Mouse (Mus musculus) erythroblast, adult 5-6 weeks (primary cell): ENCODE measurements around the gene Ces1h. TPM values are rescaled to one million over a fixed set of nuclear protein-coding genes. Genes with fewer than 3 reads are reported as not detected.
"Not testable (repeated sequence)": the region's sequence is repeated elsewhere in the genome, so short reads cannot be mapped to it uniquely, and the experiment has no call there.

Experiments
- ATAC-seq: replicated peaks from 2 replicates; pipeline ENCODE4 v1.8.0; 2016; ENCODE audit warnings: moderate number of reproducible peaks, mild to moderate bottlenecking, moderate TSS enrichment, inconsistent platforms; ENCODE audit not compliant: poor library complexity, low FRiP score, severe bottlenecking
- total RNA-seq, 2 experiments: library from RNA; stranded (forward) in 1 of 2; stranded (reverse) in 1 of 2; fragments of 150-400 nt in 1 of 2; fragments of 200-764, 138-1000 nt in 1 of 2; gene quantifications; 2 replicates each; pipeline versions ENCODE4 v1.2.3 to v1.2.4; 2015 to 2017; ENCODE audit warnings: low replicate concordance in 2 of 2

The Ces1h gene
- total RNA-seq (2015; ENCODE audit: low replicate concordance): not detected in 2 replicates
- total RNA-seq (2017; ENCODE audit: low replicate concordance): not detected in 2 replicates

GRCm38 (mm10) chr8:93379625-93380024 is at the start of gene Ces1h:
Ces1h (minus strand) TSS chr8:93379725.
- ATAC-seq: no peak

- ATAC-seq: no peak
Measured at GRCm38 (mm10) chr8:93427195-93427594, 47.7 kb upstream of the Ces1h start.

DNA sequence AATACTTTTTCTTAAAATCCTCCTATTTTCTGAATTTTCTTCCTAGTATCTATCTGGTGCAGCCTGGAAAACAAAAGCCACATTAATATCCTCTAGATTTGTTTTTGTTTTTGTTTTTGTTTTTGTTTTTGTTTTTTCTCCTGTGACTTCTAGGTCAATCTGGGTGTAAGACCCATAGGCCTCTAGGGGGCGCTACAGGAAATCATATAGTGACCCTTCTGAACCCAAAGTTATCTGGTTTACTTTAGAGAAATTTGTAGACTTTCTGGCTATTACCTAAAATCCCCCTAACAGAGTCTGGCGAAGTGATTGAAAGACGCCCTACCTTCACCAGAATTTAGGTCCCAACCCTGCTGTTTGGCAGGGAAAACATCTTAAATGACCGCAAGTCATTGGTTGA is 35.9 kb upstream of the Ces1h start:
- no peak for ATAC-seq

DNA sequence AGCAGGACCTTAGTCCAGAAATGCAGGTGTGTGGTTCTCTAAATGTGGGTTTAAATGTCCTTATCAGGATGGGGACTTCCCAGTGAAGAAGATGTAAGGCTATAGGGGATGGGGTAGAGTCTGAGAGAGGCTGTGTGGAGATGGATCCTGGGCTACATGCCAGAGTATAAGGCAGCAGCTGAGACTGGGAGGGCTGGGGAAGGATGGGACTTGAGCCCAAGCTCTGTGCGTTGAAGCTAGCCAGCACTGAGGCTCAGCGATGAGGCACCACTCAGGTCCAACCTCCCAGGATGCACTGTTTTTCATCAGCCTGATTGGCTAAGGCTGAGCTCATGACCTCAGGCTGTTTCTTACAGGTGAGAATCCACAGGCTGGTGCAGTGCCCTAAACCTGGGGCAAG is 29.3 kb upstream of the Ces1h start:
- ATAC-seq: no peak

DNA sequence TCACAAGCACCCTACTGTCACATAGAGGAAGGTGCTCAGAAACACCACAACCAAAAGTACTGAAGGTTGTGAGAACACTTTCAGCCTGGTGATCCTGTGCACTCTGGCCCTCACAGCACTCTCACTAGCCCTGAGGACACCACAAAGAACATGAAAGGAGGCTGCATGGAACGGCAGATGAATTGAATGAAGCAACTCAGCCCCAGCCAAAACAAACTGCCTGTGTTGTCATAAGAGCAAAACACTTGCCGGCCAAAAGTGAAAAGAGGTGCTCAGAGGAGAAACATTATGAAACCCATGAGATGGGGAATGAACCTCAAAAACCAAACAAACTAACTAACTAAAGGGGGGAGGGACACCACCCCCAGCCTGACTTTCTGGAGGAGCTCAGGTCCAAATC is 20.2 kb upstream of the Ces1h start:
- no peak for ATAC-seq

GRCm38 (mm10) chr8:93398044-93398443 is 18.5 kb upstream of the Ces1h start:
- no peak for ATAC-seq

DNA sequence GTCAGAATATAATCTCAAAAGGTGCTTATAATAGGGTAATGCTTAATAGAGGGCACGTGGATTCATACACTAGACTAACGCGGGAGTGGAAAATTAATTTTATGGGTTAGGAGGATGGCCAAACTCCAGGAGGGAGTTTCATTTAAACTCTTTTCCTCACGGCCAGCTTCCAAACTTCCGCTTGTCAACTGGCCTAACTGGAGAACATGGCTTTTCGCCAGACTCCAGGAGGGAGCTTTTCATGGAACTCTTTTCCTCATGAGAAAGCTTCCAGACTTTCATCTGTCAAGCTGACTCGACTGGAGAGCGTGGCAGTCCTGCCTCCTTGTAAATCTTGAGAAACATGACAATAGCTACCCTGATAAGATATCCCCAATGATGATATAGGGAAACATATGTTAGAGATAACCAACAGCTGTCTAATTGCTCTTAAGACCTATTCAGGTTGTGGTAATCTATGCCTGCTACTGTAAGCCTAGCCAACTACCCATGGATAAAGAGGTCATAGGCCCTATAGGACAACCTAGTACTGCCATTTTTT is 14.6 kb upstream of the Ces1h start:
- ATAC-seq: not testable (repeated sequence)

DNA sequence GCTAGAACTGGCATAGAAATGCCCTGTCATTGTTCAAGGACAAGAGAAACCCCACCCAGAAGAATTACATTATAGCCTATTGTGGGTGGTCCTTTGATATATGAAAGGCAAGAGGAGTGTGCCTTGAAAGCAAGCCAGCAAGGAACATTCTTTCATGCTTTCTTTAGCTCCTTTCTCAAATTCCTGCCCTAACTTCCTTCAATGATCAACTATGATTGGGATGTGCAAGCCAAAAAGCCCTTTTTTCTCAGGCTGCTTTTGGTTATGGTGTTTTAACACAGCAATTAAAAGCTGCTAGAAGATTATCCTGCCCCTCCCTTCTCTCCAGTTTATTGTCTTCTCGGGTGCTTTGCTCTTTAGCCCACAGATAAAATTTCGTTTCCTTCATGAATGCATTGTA is 10.0 kb downstream of the Ces1h start:
- ATAC-seq: no peak

DNA sequence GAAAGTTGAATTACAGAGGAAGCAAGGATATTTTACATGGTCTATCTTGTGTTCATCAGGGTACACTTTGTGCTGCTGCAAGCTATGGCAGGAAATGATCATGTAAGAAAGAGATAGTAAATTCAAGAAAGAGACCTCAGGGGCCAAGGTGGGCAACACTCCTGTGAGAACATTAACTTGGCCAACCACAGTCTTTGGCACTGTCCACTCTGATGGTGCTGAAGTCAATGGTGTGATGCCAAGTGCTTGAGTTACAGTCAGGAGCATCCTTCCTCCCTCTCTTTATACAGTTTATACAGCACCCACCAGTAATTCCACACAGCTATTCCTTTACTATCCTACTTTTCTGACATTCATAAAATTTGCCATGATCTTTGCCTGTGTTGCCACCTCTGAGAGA is 19.4 kb downstream of the Ces1h start:
- no peak for ATAC-seq

- no peak for ATAC-seq
Measured at GRCm38 (mm10) chr8:93339531-93339930, 40.0 kb downstream of the Ces1h start.

GRCm38 (mm10) chr8:93337207-93337606 is 42.3 kb downstream of the Ces1h start, which contains the start of gene Ces1g:
Ces1g (minus strand) TSS chr8:93337308.
- ATAC-seq: no peak

- ATAC-seq: no peak
Measured at GRCm38 (mm10) chr8:93332703-93333102, 46.8 kb downstream of the Ces1h start.

- no peak for ATAC-seq
Measured at GRCm38 (mm10) chr8:93331151-93331550, 48.4 kb downstream of the Ces1h start.

GRCm38 (mm10) chr8:93325123-93325522 is 54.4 kb downstream of the Ces1h start:
- ATAC-seq: no peak

DNA sequence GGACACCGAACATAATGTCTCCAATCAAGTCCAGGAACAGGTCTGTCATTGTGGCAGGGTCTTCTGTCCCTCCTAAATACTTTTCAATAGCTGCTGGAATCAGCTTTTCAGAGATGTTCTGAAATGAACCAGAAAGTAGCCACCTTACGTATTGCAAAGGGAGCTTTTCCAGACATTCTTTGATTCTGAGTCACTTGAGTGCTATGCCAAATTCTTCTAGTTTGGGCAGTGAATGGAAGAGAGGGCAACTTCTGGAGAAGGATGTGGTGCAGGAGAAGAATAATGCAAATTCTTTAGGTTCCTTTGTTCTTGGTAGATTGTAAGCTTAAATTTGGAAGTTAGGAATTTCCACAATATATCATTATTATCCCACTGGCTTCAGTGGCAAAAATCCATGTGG is 62.5 kb downstream of the Ces1h start:
- no peak for ATAC-seq

DNA sequence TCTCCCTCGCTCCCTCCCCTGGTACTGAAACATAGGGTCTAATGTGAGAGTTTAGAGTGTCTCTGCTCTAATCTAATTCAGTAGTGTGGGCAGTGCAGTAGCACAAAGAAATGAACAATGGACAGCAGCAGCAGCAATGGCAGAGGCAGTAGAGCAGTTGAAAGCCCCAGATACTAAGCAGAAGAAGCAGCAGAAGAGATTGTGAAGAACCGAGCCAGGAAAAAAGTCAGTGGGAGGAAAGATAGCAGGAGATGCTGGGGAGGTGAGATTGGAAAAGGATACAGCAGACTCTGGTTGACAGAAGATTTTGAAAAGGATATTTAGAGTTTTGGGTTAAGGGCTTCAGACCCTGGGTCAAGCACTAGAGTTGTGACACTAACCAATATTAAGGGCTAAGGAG is 64.0 kb downstream of the Ces1h start:
- ATAC-seq: no peak

Other genes starting within 250 kb of the Ces1h start
- not detected in 2 replicates for gene Ces1c, start 248.4 kb downstream of the Ces1h start, total RNA-seq (2015; ENCODE audit: low replicate concordance)
- gene Ces1c, start 248.4 kb downstream of the Ces1h start, total RNA-seq (2017; ENCODE audit: low replicate concordance): not detected in 2 replicates
- gene Ces1d, start 181.9 kb downstream of the Ces1h start, total RNA-seq (2015; ENCODE audit: low replicate concordance): 0.42 TPM in 1 of 2 replicates, not detected in the other
- gene Ces1d, start 181.9 kb downstream of the Ces1h start, total RNA-seq (2017; ENCODE audit: low replicate concordance): not detected in 2 replicates
- gene Ces1e, start 150.1 kb downstream of the Ces1h start, total RNA-seq (2015; ENCODE audit: low replicate concordance): not detected in 2 replicates
- not detected in 2 replicates for gene Ces1e, start 150.1 kb downstream of the Ces1h start, total RNA-seq (2017; ENCODE audit: low replicate concordance)
- gene Ces1f, start 100.0 kb downstream of the Ces1h start, total RNA-seq (2015; ENCODE audit: low replicate concordance): not detected in 2 replicates
- gene Ces1f, start 100.0 kb downstream of the Ces1h start, total RNA-seq (2017; ENCODE audit: low replicate concordance): not detected in 2 replicates
- gene Ces1g, start 42.4 kb downstream of the Ces1h start, total RNA-seq (2015; ENCODE audit: low replicate concordance): not detected in 2 replicates
- gene Ces1g, start 42.4 kb downstream of the Ces1h start, total RNA-seq (2017; ENCODE audit: low replicate concordance): not detected in 2 replicates
- gene Ces5a, start 156.1 kb upstream of the Ces1h start, total RNA-seq (2015; ENCODE audit: low replicate concordance): not detected in 2 replicates
- gene Ces5a, start 156.1 kb upstream of the Ces1h start, total RNA-seq (2017; ENCODE audit: low replicate concordance): 0.26 TPM in 1 of 2 replicates, not detected in the other